Mouse (Mus musculus) kidney, postnatal 10 days (tissue): ENCODE data around the gene Anks3.

ENCODE experiments used
- DNase-seq: peaks from one replicate; pipeline ENCODE4 v3.0.0; 2021; ENCODE audit warnings: mixed read lengths

Gene Anks3

GRCm38 (mm10) chr16:4894201-4894908, 69.7 kb downstream of the Anks3 start:
- DNase-seq = no peak

- no peak for DNase-seq
Observed at GRCm38 (mm10) chr16:4892171-4892570, 71.8 kb downstream of the Anks3 start.
